Mouse (Mus musculus): ENCODE measurements at regions not wholly inside any gene's neighbourhood (a gene's known extent, or its start where the extent isn't known, plus 50 kb on each side); places are given as distances from the start of the nearest gene placed in this dataset.

GRCm38 (mm10) chr3:157763487-157764199, 161.2 kb downstream of the Cth start:
- no peak for TF ChIP-seq POLR2A (IDR thresholded peaks at IDR 0.05; ENCODE audit: borderline replicate concordance, extremely low read depth, insufficient read depth, insufficient read length, poor library complexity, severe bottlenecking)
- TF ChIP-seq CTCF (IDR thresholded peaks at IDR 0.05; ENCODE audit: borderline replicate concordance, extremely low read depth, insufficient read depth, insufficient read length) = no peak

All from brain, embryonic 14.5 days (tissue).